Mouse (Mus musculus) neural tube, embryonic 12.5 days (tissue): ENCODE measurements around the gene Cdipt. TPM values are rescaled to one million over a fixed set of nuclear protein-coding genes. Genes with fewer than 3 reads are reported as not detected.

Experiments used
- ATAC-seq: fragments of 200-750 bp; cut with Nextera tagmentation; 2 replicates; pipeline ENCODE4 v1.8.0; 2017; ENCODE audit warnings: low read depth, mild to moderate bottlenecking, moderate TSS enrichment, moderate library complexity; ENCODE audit not compliant: low FRiP score
- H3K27ac ChIP-seq: fragments of 300-500 bp; sonication (generic); 2 replicates; pipeline ENCODE4 v1.5.1; 2016
- H3K27me3 ChIP-seq: fragments of 300-500 bp; sonication (generic); replicated peaks from 2 replicates; pipeline ENCODE4 v1.6.1; 2016; ENCODE audit warnings: mild to moderate bottlenecking
- H3K36me3 ChIP-seq: fragments of 300-500 bp; sonication (generic); 2 replicates; pipeline ENCODE4 v1.6.1; 2016; ENCODE audit warnings: mild to moderate bottlenecking
- H3K4me1 ChIP-seq: fragments of 300-500 bp; sonication (generic); 2 replicates; pipeline ENCODE4 v1.6.1; 2016
- H3K4me2 ChIP-seq: fragments of 300-500 bp; sonication (generic); replicated peaks from 2 replicates; pipeline ENCODE4 v1.6.1; 2016; ENCODE audit warnings: mild to moderate bottlenecking
- H3K4me3 ChIP-seq: fragments of 300-500 bp; sonication (generic); 2 replicates; pipeline ENCODE4 v1.5.1; 2016
- H3K9ac ChIP-seq: fragments of 300-500 bp; sonication (generic); 2 replicates; pipeline ENCODE4 v1.6.1; 2016; ENCODE audit warnings: mild to moderate bottlenecking
- H3K9me3 ChIP-seq: fragments of 300-500 bp; sonication (generic); 2 replicates; pipeline ENCODE4 v1.6.1; 2016; ENCODE audit warnings: mild to moderate bottlenecking
- WGBS: fragments of 180-500 bp; shearing (Covaris S2); methylation state at CpG from one replicate; pipeline ENCODE4 v1.1.7; 2016; 5-methylcytosine and 5-hydroxymethylcytosine counted together
- polyA plus RNA-seq: library from polyadenylated mRNA; unstranded; fragments of >200 nt; fragmentation: Nextera tagmentation; extraction: Ambion mirVana; gene quantifications from 2 replicates; pipeline ENCODE4 v1.2.1, GENCODE M21; 2016

The Cdipt gene
- polyA plus RNA-seq, 1 experiment from 2014 or later, result 101 TPM

DNA sequence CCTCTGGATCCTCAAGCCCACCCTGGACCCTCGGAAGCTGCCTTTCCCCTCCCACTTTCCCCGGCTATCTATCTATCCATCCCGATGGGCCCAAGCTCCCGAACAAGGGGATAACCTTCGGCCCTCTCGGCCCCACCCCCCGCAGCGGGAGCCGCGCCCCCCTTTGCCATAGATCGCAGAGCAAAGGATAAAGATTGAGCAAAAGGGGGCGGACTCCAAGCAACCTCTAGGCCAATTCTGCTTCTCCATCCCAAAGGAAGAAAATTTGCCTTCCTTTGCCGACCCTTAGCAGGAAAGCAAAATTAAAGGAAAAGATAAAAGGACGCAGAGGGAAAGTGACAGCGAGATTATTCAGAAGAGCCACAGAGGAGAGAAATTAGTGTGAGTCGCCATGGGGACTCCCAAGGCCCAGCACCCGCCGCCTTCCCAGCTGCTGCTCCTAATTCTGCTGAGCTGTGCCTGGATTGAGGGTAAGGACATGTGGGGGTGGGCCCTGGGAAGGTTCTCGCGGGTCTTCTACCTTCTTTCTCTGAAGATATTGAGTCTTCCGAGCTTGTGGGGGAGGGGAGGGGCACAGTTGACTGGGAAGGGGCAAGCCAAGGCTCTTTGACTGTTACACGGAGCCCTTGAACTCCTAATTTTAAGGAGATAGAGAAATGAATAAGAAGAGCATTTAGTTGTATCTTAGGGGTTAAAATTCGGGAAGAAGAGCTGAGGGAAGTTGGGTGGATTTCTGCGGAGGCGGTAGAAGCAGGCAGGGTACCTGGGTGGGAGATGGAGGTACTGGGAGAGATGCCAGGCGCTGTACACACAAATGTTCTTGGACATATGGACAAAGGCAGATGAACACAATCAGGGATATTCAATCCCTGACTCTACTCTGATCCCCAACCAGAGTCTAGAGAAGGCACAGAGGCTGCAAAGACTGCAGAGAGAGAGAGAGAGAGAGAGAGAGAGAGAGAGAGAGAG, 24.8 kb upstream of the Cdipt start:
- 7% methylated on average over 26 of the region's 26 CpGs for WGBS
- Histone ChIP-seq H3K4me1 (peaks cover 25% of the 10 kb centered on the region), H3K4me3 (peak overlapping the region; percentile 50)

DNA sequence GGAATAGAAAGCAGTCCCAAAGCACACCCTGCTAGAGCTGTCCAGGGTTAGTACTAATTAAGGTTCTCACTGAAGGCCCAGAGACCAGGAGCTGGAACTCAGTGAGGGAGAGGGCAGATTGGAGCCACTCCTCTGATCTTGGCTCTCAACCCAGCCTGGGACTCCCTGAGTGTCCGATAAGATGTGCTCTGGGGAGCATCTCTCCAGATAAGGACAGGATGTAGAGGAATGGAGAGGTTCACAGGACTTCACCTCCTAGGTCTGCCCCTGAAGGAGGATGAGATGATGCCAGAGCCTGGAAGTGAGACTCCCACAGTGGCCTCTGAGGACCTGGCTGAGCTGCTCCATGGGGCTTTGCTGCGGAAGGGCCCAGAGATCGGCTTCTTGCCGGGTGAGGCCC, 24.0 kb upstream of the Cdipt start:
- Histone ChIP-seq H3K36me3 (no peaks in the 10 kb centered on the region; the same call in 1 of the 2 replicates), H3K27me3 (peaks cover 17% of the 10 kb centered on the region), H3K9ac (peak overlapping the region; percentile 67), H3K9me3 (no peaks in the 10 kb centered on the region), H3K4me1 (peaks cover 25% of the 10 kb centered on the region), H3K4me3 (peak overlapping the region; percentile 50), H3K4me2 (peak overlapping the region; percentile 98), H3K27ac (peak overlapping the region; percentile 3; the same call in 1 of the 2 replicates)
- WGBS, result 21% methylated on average over 4 of the region's 4 CpGs
- no peak for ATAC-seq

More for the DNA sequence above, 24.8 kb upstream of the Cdipt start:
- peaks cover 17% of the 10 kb centered on the region for H3K27me3 ChIP-seq
- H3K9ac ChIP-seq, result peak overlapping the region; percentile 67
- peak overlapping the region; percentile 74; the same call in 1 of the 2 replicates for H3K27ac ChIP-seq
- H3K9me3 ChIP-seq, result no peaks in the 10 kb centered on the region
- 0 out of 2 replicates have a peak, but pooled peaks have one; percentile 2 for ATAC-seq
- H3K36me3 ChIP-seq, result peaks cover 3% of the 10 kb centered on the region; the same call in 1 of the 2 replicates
- H3K4me2 ChIP-seq, result peak overlapping the region; percentile 98

DNA sequence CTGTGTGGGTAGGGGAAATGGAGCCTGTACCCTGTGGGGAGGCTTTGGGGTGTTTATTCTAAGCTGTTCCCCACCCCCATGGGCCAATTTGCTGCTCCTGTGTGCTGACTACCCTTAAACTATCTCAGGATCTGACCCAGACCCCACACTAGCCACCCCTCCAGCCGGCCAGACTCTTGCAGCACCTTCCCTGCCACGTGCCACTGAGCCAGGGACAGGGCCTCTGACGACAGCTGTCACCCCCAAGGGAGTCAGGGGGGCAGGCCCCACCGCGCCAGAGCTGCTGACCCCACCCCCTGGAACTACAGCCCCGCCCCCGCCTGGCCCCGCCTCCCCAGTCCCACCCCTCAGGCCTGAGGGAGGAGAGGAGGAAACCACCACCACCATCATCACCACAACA, 23.1 kb upstream of the Cdipt start:
- Histone ChIP-seq H3K4me1 (peaks cover 25% of the 10 kb centered on the region), H3K9ac (peak overlapping the region; percentile 67; the same call in 1 of the 2 replicates)
- ATAC-seq, result no peak

DNA sequence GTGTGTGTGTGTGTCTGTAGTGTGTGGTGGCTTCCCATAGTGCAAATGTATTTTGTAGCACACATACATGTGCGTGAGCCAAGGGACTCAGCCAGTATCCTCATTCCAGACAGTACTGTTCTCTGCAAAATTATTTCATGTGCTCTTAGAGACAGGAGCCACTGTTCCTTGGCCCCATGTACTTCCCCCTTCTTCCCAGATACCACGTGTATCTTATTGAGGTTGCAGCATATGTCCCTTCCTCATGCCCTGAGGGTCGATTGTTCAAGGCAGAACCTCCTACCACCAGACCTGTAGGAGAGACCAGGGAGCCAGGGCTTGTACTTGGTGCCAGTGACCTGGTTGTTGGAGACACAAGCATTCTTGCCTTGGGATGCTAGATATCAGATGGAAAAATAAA, 20.6 kb upstream of the Cdipt start:
- Histone ChIP-seq H3K4me2 (no peak overlapping the region), H3K9me3 (no peaks in the 10 kb centered on the region), H3K36me3 (peaks cover 3% of the 10 kb centered on the region; the same call in 1 of the 2 replicates), H3K4me1 (peaks cover 11% of the 10 kb centered on the region), H3K9ac (no peak overlapping the region), H3K27me3 (peaks cover 15% of the 10 kb centered on the region), H3K4me3 (no peak overlapping the region), H3K27ac (no peak overlapping the region)
- ATAC-seq, result no peak
- 74% methylated on average over 3 of the region's 3 CpGs for WGBS

More for the DNA sequence above, 23.1 kb upstream of the Cdipt start:
- Histone ChIP-seq H3K4me2 (peak overlapping the region; percentile 98), H3K27ac (no peak overlapping the region), H3K4me3 (peak overlapping the region; percentile 50), H3K36me3 (peaks cover 3% of the 10 kb centered on the region; the same call in 1 of the 2 replicates), H3K9me3 (no peaks in the 10 kb centered on the region), H3K27me3 (peaks cover 17% of the 10 kb centered on the region)
- WGBS, result 0% methylated on average over 5 of the region's 8 CpGs

DNA sequence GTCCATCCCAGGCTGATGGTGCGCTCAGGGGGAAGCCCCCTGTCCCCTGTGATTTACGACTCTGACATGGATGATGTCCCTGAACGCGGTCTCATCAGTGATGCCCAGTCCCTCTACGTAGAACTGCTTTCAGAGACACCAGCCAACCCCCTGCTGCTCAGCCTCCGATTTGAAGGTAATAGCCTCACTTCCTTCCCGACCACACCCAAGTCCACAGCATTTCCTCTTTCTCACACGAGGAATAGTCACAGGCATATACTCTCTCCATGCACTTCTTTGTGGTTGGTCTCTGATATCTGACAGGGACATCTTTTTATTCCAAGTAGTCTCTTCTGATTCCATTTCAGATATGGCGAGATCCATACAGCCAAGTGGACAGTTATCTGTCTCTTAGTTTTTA, 15.9 kb upstream of the Cdipt start:
- no peak for ATAC-seq
- H3K4me3 ChIP-seq, result no peak overlapping the region
- H3K27ac ChIP-seq, result no peak overlapping the region
- no peak overlapping the region for H3K9ac ChIP-seq
- no peaks in the 10 kb centered on the region for H3K4me1 ChIP-seq
- WGBS, result 57% methylated on average over 9 of the region's 9 CpGs
- H3K36me3 ChIP-seq, result peaks cover 7% of the 10 kb centered on the region; the same call in 1 of the 2 replicates
- no peaks in the 10 kb centered on the region for H3K9me3 ChIP-seq
- H3K27me3 ChIP-seq, result peaks cover 19% of the 10 kb centered on the region
- H3K4me2 ChIP-seq, result no peak overlapping the region

DNA sequence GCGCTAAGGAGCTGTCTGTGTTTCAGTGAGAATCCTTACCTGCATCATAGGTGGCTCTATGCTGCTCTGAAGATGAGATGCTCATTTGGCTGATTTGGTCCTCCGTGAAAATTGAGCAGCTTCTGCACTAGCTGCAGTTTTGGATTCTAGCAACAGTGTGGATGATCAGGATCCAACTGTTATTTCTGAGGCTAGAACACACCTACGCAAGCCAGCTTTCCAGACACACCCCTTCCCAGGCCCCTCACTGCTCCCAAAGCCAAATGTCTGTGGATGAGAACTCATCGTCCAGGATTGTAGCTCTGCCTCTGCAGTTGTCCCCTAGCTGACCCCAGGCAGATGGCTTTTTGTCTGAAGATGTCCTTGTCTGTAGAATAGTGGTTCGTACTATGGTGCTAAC, 14.6 kb upstream of the Cdipt start:
- H3K36me3 ChIP-seq, result peaks cover 9% of the 10 kb centered on the region; the same call in 1 of the 2 replicates
- H3K9me3 ChIP-seq, result no peaks in the 10 kb centered on the region
- no peak overlapping the region for H3K9ac ChIP-seq
- H3K27me3 ChIP-seq, result peaks cover 19% of the 10 kb centered on the region
- H3K27ac ChIP-seq, result no peak overlapping the region
- no peaks in the 10 kb centered on the region for H3K4me1 ChIP-seq
- no peak overlapping the region for H3K4me2 ChIP-seq
- WGBS, result 81% methylated on average over 5 of the region's 5 CpGs
- no peak for ATAC-seq
- no peak overlapping the region for H3K4me3 ChIP-seq

DNA sequence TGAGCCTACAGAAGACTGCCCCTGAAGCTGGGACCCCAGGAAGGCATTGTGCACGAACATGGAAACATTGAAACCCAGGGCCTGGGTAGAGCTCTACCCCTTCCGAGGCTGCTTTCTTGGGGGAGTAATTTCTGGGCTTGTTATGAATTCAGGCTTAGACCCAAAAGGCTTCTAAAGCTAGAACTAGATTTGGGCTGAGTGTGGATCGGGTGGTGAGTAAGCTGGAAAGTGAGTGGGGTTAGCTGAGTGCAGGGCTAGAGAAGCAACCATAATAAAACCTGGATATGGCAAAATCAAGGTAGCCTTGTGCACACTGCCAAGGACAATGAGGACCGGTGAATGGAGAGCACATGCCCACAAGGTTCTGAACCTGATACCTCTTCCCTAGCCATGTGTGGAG, 13.7 kb upstream of the Cdipt start:
- peaks cover 16% of the 10 kb centered on the region; the same call in 1 of the 2 replicates for H3K36me3 ChIP-seq
- H3K27ac ChIP-seq, result no peak overlapping the region
- WGBS, result 87% methylated on average over 4 of the region's 4 CpGs

DNA sequence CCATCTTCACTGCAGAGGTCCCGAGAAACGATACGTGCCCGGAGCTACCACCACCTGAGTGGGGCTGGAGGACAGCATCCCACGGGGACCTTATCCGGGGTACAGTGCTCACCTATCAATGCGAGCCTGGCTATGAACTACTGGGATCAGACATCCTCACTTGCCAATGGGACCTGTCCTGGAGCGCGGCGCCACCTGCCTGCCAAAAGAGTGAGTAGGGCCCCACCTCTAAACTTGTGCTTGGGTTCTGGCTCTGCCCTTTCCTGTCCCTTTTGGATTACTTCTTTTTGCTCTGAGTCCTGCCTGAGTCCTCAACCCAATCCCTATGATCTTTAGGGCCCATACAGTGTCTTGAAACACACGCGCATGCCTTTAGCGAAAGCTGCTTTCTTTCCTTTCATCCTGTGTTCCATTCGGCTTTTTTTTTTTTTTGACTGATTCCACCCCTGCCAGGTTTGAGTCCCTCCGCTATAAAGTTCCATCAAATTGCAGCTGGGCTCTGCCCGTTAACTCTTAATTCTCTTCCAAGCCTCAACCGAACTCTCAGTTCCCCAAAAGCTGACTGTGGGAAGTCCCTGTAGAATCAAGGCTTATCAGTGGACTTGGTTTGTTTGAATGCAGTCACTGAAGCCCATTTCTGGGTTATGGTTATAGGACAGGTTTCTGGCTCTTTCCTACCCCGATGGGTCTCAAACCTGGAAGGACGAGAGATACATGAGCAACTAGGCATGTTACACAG, 12.0 kb upstream of the Cdipt start:
- H3K4me1 ChIP-seq, result no peaks in the 10 kb centered on the region
- H3K36me3 ChIP-seq, result peaks cover 15% of the 10 kb centered on the region; the same call in 1 of the 2 replicates
- WGBS, result 24% methylated on average over 19 of the region's 19 CpGs
- H3K4me2 ChIP-seq, result 0 out of 2 replicates have a peak overlapping the region, but pooled peaks have one; percentile 14
- H3K27ac ChIP-seq, result no peak overlapping the region
- H3K9ac ChIP-seq, result no peak overlapping the region
- peaks cover 19% of the 10 kb centered on the region for H3K27me3 ChIP-seq
- no peaks in the 10 kb centered on the region for H3K9me3 ChIP-seq
- no peak for ATAC-seq
- no peak overlapping the region for H3K4me3 ChIP-seq

More for the DNA sequence above, 13.7 kb upstream of the Cdipt start:
- no peak for ATAC-seq
- Histone ChIP-seq H3K27me3 (peaks cover 19% of the 10 kb centered on the region), H3K4me2 (no peak overlapping the region), H3K9ac (no peak overlapping the region), H3K4me3 (no peak overlapping the region), H3K9me3 (no peaks in the 10 kb centered on the region), H3K4me1 (no peaks in the 10 kb centered on the region)

DNA sequence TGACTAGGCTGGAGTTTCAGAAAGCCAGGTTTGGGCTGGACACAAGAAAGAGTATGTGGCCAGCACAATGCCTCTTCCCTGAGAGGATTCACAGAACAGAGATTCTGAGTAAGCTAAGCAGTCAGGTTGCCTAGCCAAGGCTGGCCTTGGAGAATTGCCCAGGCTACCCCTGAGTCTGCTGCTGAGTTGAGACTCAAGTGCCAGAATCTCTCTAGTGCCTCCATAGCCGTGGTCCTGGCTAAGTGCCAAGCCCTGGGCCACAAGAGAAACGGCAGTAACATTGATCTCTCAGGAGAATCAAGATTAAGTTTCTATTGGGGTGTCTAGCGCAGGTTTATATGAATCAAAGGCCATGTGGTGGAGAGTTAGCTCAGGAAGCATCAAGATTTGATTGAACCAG, 10.1 kb upstream of the Cdipt start:
- Histone ChIP-seq H3K4me3 (no peak overlapping the region), H3K36me3 (peaks cover 24% of the 10 kb centered on the region), H3K27me3 (peaks cover 19% of the 10 kb centered on the region), H3K4me2 (no peak overlapping the region), H3K9me3 (no peaks in the 10 kb centered on the region), H3K9ac (no peak overlapping the region), H3K27ac (no peak overlapping the region), H3K4me1 (no peaks in the 10 kb centered on the region)
- no peak for ATAC-seq
- 73% methylated on average over 3 of the region's 3 CpGs for WGBS

DNA sequence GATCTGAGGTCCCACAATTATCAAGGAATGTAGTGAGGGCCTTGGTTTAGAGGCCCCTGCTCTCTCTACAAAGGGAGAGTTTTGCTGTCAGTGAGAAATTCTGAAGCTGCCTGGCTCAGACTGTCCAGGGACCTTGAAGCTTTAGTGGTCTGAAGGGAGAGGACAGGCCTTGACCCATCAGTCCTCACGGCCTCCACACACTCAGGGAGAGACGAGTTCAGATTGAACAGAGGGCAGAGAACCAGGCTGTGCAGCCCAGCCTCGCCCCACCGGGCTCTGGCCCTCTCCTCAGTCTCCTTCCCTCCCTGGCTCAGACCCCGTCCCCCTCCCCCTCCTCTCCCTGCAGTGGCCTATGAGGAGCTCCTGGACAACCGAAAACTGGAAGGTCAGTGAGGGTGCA, 8.4 kb upstream of the Cdipt start:
- Histone ChIP-seq H3K4me2 (no peak overlapping the region), H3K27me3 (peaks cover 11% of the 10 kb centered on the region), H3K4me3 (no peak overlapping the region), H3K36me3 (peaks cover 31% of the 10 kb centered on the region), H3K27ac (no peak overlapping the region), H3K4me1 (no peaks in the 10 kb centered on the region), H3K9ac (no peak overlapping the region), H3K9me3 (no peaks in the 10 kb centered on the region)
- 72% methylated on average over 6 of the region's 6 CpGs for WGBS
- no peak for ATAC-seq

DNA sequence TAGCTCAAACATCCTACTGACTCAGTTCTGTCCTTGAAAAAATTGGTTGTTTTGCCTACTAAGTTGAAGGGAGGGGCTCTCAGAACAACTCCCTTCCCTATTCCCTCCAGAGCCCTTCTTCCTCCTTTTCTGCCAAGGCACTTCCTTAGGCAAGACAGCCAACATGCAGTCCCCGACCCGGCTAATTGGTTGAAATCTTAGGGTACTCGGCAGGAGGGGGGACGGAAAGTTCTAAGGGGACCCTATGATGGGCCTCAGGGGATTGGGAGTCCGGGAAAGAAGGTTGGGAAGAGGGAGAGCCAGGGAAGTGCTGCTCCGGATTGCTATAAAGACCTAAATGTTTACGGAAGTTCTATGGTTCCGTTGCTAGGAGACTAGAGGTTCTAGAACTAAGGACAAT, 221 bp upstream of the Cdipt start:
- Histone ChIP-seq H3K4me3 (no peak overlapping the region; the same call in 1 of the 2 replicates), H3K4me1 (peaks cover 8% of the 10 kb centered on the region), H3K4me2 (peak overlapping the region; percentile 86), H3K36me3 (peaks cover 31% of the 10 kb centered on the region), H3K9ac (no peak overlapping the region), H3K27me3 (no peaks in the 10 kb centered on the region), H3K27ac (no peak overlapping the region), H3K9me3 (no peaks in the 10 kb centered on the region)
- ATAC-seq, result peak; percentile 10; the same call in 1 of the 2 replicates
- 10% methylated on average over 8 of the region's 8 CpGs for WGBS
